Mouse (Mus musculus) megakaryocyte, embryonic 14.5 days (primary cell): Measurements from ENCODE around the gene Alkbh6.

Experiments
- FLI1 ChIP-seq: IDR thresholded peaks from 2 replicates; pipeline ENCODE4 v1.6.1; 2012; ENCODE audit warnings: low read length, inconsistent platforms, mixed read lengths
- GATA1 ChIP-seq: IDR thresholded peaks from 3 replicates; pipeline ENCODE4 v1.6.1; 2012; ENCODE audit warnings: mixed read lengths, low read length, inconsistent platforms, borderline replicate concordance

DNA sequence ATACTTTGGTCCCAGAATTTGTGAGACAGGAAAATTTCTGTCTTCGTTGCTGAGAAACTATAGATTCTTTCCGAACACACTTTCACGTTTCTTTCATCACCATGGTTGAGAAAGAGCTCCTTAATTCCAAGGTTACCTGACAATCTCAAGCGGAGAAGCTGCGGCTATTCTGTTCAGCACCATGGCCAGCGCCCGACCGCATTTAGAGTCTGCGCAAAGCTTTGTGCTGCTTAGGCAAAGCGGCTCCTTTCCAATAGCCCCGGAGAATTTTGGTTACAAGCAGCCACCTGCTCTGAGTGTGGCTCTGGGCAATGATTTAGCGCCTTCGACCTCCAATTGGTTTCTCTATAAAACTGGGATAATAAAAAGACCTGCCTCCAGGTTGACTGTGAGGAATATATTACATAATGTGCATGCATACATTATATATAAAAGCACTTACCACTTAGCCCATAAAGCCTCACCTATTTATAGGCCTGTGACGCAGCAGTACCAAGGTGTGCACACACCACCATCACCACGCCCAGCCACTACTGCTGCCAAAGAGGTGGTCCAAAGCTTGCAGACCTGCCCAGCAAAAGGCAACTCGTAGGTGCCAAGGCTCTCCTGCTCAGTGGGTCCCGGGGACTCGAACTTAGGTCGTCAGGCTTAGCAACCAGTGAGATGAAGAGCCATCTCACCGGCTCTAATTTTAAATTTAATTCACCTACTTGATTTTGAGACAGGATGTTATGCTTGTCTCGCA, 38.3 kb downstream of the Alkbh6 start:
- TF ChIP-seq FLI1 (no peak), GATA1 (no peak)
